Mouse (Mus musculus): ENCODE data around the gene Lrrc55.
"Not testable (repeated sequence)": the region's sequence is repeated elsewhere in the genome, so short reads cannot be mapped to it uniquely, and the experiment has no call there.

The Lrrc55 gene

DNA sequence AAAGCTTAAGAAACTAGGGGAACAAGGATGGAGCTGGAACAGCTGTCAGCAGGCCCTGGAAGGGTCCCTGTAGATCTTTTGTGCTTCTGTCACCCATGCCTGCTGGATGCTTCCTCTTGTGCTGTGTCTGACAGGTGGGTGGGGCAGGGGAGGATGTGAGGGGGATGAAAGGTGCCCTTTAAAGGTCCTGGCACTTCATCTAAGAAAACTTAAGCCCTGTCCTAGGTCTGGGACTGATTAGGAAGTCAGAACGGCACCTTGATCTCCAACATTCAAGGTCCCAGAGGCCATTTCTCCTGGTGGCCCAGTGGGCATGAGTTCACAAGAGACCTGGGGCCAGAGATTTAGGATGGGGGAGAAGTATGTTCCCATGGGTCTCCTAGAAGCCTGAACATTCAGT is at the start of gene Lrrc55:
Gene Lrrc55, minus strand, starts transcription at position 297 of the 400 bp plus-strand sequence.
- DNase-seq (ENCODE audit: low spot score): no peak

DNA sequence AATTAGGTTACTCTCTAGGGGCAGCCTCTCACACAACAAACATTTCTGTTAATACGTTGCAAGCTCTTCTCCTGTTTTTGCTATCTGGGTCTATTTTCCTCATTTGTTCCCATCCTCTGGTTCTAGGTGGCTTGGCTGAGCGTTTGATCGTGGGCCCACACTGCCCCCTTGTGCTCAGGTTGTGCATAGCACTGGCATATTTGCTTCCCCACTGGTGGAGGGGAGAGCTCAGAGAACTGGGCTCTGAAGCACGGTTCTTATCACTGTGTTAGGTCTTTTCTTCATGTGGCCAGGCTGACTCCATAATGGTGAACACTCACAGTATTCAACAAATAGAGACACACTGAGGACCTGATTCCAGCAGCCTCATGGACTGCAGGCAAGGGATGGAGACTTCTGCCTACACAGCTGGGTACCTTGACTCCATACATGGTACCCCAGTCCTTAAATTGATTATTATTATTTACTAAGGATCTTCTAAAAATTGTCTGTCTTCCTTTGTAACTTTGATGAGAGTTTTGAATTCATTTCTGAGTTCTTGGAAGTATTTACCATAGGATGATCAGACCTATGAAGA is 49.6 kb upstream of the Lrrc55 start:
- peak; percentile 85 for DNase-seq (ENCODE audit: low spot score)

DNA sequence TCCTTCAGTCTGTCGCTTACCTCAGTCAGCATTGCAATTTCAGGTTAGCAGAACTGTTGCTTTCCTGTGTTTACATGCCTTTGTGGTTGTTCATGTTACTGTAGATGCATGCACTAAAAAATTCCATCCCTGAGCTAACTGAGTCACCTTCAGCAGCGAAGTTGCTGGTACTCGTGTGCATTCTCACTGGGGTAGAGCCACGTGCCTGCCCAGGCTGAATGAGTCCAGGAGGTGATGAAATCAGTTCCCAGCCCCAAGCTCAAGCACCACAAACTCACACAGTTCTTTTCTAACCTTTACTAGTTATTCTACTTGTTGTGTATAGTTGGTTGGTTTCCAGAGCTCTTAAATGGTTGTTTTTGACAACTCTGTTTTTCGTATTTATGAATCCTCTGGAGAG is 48.7 kb upstream of the Lrrc55 start:
- DNase-seq (ENCODE audit: low spot score): no peak

DNA sequence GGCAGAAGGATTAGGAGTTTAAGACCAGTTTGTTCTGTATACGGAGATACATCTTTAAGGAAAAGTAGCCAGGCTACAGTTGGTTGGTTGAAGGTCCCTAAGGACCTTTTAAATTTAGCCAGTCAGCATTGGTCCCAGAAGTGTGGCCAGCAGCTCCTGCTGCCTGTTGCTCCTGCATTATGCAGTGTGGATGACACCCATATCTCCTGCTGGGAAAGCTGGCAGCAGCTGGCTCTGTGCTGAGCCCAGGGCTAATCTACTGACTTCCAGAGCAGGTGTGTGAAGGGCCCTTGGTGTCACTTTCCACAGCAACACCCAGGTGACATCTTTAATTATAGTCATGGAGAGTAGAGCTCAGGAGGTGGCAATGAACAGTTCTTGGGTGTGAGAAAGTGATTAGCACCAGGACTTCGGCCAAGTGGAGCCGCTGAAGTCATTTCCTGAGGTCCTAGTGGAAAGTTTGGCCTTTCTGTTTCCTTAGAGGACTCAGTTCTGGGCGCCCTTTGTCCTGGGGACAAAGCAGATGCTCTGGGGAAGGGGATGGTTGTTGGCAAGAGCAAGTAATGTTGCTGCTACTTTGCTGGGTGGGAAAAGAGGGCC is 41.2 kb upstream of the Lrrc55 start:
- DNase-seq (ENCODE audit: low spot score): no peak

DNA sequence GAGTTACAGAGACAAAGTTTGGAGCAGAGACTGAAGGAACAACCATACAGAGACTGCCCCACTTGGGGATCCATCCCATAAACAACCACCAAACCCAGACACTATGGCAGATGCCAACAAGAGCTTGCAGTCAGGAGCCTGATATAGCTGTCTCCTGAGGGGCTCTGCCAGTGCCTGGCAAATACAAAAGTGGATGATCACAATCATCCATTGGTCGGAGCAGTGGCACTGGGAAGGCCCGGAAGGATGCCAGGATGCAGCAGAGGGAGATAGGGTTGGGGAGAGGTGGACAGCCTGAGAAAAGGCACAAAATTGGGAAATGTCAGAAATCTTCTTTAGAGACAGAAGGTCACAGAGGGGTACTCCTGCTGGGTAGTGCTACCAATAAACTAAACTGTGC is 40.2 kb upstream of the Lrrc55 start:
- not testable (repeated sequence) for DNase-seq (ENCODE audit: low spot score)

DNA sequence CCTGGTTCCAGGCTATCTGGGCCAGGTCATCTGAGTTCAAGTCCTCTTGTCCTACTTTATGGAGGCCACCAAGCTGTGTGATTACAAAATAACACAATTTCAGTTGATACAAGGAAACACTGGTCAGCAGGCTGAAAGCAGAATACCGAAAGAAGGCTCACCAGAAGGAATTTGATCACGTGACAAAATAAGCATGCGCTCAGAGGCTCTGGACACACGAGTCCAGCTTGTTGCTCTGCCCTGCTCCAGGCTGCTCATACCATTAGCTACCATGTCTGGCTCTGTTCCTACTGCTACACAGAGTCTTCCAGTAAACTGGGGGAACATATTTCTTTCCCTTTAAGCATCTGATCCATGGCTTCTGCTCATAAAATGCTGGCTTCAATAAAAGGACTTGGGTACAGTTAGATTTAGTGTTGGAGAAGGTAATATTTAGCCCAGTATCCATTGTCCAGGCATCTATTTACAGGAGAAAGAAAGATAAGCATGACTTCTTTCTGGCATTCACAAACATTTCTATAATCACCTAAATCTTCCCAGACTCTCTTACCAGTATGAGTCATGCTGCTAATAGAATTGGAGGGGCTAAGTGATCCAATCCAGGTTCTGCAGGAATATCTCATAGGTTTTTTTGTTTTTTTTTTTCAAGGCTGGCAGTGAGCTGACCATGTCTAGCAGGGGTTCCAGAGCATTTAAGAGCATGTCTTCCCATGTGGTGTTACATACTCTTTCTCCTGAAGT is 33.9 kb upstream of the Lrrc55 start:
- no peak for DNase-seq (ENCODE audit: low spot score)

DNA sequence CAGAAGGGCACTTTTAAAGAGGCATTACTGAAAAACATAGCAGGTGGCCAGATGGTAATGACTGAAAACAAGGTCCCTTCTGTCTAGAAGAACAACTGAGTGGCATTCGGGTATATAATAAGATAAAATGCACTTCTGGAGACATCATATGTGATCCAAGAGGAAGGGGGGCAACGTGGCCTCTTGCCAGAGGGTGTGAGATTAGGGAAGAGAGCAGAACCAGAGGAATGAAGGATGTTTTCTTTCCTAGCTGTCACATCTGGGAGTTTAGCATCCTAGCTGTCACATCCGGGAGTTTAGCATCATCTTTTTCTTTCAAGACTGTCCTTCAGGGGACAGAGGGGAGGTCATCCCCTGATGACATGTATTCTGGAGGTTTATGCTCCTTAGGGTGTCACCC is 32.6 kb upstream of the Lrrc55 start:
- DNase-seq (ENCODE audit: low spot score): no peak

DNA sequence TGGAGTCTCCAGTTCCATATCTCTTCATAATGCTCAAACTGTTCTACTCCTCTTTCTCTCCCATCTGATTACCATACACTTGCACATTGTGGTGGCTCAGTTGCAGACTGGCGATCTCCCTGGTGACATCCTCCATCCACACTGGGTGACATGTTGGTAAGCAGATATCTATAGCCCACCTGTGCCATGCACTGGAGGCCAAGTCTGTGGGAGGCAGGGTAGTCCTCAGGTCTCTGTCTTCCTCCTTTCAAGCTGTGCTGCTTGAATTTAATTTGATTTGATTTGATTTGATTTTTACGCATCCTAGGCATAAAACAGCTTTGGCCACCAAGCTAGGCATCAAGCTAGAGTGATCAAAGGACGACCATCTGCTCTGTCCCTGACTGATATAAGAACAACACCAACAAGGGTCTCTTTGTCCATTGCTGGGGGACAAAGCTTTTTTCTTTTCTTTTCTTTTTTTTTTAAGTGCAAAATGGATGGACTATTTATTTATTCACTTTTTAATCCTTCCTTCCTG is 30.9 kb upstream of the Lrrc55 start:
- no peak for DNase-seq (ENCODE audit: low spot score)

DNA sequence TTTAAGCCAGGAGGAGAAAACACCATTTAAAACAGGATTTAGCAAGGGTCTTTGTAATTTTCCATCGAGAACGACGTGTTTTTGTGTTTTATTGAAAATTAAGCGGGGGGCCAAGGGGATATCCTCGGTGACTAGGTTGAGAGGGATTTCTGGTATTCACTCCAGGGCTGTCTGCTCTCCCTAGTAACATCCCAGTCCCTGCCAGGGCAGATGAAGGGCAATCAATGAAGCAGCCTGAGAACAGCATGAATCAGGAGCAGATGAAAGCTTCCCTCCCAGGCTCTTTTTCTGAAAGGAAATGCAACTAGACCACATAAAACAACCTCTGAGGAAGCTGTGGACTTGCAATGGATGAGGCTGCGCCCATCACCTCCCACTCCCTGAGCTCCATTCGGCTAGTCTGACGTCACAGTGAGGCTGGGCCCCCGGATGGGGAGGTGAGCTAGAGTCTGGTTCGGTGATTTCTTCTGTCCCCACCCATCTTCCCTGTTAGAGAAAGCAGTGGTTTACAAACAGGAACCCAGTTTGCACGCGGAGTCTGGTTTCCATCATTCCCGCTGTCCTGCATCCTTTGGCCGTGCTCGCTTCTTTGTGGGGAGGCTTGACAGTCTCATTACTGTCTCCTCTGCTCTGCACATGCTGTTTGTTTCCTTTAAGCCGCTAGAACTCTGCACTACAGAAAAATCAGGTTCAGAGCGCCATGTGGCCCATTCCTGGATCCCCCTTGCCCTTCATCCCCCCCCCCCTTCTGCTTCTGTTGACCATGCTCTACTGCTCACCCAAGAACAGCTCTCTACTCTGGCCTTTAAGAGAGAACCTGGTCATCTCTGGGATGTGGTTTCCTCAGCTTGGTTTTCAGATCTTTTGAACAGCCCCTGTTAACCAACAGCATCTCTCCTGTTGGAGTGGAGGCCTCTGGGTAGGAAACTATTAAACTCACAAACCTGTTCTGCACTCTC is 27.5 kb upstream of the Lrrc55 start:
- DNase-seq (ENCODE audit: low spot score): no peak

DNA sequence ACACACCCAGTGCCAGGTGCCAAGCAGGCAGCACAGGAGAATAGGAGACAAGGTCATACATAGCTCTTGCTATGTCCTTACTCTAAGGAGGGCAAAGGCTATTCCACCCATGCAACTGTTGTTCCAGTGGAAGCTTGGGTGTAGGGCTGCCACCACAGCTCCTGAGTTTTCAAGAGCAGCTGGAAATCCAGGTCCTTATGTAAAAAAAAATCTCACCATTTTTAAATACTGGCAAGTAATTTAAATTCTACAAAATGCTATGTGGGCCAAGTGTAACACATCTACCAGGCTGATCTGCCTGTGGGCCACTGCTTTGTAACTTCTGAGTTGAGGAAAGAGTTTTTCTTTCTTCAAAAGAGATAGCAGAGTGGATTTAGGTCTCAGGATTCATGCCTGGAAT is 19.6 kb upstream of the Lrrc55 start:
- DNase-seq (ENCODE audit: low spot score): no peak

DNA sequence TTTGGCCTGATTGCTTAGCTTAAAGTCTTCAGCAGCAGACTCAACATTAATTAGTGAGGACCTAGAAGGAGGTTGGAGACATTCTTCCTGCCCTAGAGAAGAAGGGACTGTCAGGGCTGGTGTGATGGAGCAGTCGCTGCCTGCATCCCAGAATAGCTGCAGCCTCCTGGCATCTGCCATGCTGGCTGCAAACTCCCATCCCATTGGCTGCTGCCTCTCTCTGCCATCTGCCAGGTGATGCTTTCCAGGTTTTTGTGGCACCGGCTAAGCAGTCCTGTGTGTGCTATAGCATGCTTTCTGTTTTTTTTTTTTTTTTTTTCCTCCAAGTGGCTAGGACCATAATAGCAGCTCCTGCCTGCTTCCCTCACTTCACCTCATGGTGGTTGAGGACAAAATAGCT is 16.7 kb upstream of the Lrrc55 start:
- DNase-seq (ENCODE audit: low spot score): no peak

DNA sequence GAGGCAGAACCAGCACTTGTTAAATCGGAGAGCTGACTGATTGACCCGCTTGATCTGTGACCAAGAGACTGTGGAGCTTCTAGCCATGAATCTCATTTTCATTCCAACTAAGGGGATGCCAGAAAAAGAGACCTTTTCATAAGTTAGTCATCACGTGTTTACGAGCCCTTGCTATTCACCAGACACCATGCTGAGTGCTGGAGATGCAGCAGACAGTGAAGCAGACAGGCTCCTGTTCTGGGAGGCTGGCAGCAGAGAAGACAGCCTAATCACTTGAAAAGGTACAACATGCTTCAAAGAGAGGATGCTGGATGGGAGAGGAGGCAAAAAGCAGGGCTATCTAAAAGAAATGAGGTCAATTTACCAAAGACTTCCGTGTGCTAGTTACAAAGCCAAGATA is 12.3 kb upstream of the Lrrc55 start:
- DNase-seq (ENCODE audit: low spot score): no peak

DNA sequence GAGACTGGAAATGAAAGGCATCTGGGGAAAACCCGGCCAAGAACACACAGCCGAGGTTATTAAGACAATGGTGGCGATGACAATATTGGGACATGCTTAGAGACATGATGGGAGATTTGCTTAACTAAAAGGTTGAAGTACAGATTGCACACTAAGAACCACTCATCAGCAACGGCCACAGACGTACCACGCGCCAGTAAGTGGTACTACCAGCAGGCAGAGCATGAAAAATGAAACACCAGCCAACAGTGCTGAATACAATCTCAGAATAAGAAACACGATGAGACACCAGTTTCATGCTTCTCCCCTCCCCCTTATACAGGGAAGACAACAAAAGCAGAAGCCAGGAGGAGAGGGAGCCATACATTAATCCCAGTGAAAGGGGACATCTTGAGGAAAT is 8.2 kb upstream of the Lrrc55 start:
- DNase-seq (ENCODE audit: low spot score): no peak

DNA sequence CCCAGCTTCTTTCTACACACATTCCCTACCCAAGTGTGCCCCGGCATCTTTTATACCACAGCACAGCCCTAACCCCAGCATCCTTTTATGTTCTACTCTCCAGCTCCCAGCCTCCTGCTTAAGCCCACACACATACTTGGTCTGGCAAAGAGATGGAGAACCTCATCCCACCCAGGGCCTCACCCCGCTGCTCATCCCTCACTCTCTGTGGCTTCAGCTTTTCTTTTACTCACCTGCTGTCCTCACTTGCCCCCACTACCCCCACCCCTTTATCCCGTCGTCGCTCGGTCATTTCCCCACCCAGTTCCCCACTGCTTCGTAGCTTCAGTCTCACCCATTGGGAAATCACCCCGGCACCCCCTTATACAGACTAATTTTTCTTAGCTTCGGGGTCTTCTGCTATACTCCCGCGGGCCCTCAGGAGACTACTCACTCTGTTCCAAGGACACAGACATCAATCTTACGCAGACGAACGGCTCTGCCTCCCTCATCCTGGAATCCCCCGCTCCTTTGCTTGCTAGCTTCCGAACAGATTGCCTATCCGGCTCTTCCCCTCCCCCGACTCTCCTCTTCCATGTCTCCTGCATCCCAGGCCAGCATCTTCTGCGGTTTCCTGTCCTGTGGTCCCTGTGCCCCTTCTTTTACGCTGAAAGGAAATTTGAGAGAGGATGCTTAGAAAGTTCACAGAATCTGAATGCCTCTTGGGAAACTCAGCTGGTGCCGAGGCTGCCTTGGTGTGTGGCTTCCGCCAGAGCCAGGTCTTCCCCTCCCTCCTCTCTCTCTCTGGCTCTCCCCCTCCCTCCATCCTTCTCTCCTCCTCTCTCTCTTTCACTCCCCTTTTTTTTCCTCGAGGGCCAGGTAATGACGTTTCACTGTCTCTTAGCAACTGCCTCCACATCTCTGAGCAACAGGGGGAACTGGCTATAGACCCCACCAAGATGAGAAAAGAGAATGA is 1.3 kb upstream of the Lrrc55 start:
- no peak for DNase-seq (ENCODE audit: low spot score)

DNA sequence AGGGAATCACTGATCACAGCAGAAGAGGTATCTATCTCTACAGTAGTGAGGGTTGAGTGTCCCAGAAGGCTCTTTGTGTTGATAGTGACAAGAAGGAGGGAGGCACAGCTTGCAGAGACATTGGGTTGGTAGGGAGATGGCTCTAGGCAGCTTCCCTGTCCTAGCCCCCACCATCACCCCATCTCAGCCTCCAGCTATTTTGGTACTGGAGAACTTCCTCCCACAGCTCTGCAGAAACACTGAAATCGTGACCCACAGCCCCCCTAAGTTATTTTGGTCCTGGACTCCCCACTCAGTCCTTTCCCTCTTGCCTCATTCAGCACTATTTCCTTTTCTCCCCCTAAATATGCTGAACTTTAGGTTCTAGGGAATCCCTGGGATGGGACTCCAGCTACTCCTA is 2.4 kb downstream of the Lrrc55 start:
- DNase-seq (ENCODE audit: low spot score): no peak

DNA sequence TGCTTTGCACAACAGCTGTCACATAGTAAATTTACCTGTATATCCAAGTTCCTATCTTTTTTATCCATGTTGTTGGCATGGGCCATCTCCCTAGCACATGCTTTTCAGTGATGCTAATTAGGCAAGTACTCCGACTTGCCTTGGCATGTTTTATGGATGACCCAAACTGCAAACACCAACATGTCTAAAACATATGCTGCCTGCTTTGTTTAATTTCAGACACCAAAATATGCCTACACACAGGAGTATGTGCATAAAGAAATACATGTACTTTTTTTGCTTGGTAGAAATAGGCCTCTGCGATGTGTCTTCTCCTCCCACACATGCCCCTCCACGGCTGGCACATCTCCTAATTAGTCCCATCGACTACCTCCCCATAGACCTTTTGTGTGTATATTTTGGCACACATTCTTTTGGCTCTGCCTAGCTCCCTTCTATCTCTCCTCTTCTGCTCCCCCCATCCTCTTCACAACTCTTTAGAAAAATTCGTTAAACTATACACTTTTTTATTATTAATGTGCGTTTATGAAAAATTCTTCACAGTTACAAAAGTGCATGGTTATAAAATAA is 9.3 kb downstream of the Lrrc55 start:
- no peak for DNase-seq (ENCODE audit: low spot score)

DNA sequence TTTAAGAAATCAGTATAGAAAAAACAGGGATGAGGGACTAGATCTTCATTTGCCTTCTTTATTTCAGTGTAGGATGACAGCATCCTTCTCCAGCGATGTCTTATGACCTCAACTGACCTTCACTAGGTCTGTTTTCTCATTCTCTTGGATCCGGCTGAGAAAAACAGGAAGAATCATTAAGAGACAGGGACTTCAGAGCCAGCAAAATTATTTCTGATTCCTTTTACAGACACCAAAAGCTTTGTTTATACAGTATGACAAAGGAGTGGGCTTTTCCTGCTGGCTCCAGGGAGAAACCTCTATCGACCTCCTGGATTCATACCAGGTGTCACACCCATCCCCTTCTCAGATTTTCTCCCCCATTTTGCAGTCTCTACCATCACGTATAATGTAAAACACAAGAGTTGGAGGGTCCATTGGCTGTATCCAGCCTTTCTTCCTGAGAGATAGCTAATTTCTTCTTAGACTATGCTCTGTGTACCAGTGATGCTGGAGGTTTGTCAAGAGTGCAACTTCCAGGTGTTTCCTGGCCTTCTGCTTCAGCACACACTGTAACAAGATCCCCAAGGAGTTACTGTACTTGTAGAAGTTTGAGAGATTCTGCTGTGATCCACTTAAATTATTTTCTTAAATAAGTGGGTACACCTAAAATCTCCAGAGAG is 18.7 kb downstream of the Lrrc55 start:
- no peak for DNase-seq (ENCODE audit: low spot score)

DNA sequence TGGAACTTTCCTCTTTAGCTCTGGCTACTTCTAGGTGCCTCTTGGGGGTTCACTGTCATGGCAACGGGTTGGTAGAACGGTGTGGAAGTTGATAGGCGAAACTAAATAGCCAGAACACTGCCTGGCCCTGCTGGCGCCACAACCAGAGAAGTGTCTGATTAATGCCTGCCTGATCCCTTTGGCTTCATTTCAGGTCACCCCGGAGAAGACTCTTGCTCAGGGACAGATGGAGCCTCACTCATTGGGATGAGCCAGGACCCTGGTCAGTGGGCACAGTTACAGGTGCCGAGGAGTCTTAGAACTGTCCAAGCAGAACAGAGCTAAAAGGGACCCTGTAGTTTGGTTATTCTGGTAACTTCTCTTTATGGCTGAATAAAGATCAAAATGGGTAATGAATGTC is 23.5 kb downstream of the Lrrc55 start:
- no peak for DNase-seq (ENCODE audit: low spot score)

DNA sequence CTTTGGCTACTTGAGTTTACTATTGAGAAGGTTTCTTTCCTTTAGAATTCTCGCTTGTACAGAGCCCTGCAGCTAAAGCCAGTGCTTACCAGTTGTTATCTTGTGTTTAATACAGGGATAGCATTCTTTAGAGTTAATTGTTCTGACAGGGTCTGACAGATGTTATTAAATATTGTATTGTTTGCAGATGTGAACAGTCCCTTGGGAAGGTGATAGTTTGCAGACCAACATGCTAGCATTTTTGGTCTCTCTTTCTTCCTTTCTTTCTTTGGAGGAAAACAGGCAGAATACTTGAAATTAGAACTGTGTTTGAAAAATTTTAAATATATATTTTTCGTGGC is 24.3 kb downstream of the Lrrc55 start:
- no peak for DNase-seq (ENCODE audit: low spot score)

DNA sequence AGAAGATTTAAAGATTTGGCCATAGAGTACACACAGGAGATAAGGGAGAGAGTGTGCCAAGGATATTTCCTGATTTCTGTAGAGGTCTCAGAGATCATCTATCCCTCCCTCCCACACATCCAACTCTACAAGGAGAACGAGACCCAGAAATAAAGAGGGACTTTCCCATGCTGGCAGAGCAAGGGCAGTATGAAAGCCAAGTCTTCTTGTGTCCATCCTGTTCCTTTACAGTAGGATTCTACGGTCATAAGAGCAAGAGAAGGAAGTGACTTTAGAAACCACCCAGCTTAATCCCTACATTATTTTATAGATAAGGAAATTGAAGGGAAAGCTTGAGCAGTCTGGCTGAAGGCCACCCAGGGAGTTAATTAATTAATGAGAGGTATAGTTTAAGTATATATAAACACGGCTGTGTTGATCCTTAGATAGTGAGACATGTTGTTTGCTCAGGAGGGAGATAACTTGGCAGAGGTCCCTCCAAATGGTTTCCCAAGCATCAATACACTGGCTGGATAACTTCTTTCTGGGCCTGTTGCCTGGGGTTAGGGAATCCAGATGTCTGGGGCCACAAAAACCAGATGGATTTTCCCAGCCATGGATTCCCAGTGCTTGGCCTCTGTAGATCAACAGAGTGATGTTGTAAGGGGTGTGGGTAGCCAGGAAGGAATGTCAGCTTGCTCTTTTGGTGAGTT is 24.8 kb downstream of the Lrrc55 start:
- DNase-seq (ENCODE audit: low spot score): no peak
